Mouse (Mus musculus) MEL (cell line): Measurements from ENCODE around the gene Tsacc.
"Not testable (repeated sequence)": the region's sequence is repeated elsewhere in the genome, so short reads cannot be mapped to it uniquely, and the experiment has no call there.

ENCODE experiments used
- CHD2 ChIP-seq: IDR thresholded peaks from 2 replicates; pipeline ENCODE4 v1.6.1; 2011; ENCODE audit warnings: low read length, improper control_type of control experiment
- CTCF ChIP-seq, 3 experiments: IDR thresholded peaks in 2 of 3; conservative IDR thresholded peaks in 1 of 3; 2 replicates each; pipeline ENCODE4 v1.5.1; 2011 to 2012; ENCODE audit warnings: low read length in 3 of 3, low read depth in 2 of 3, mild to moderate bottlenecking in 2 of 3, improper control_type of control experiment in 1 of 3, inconsistent platforms in 1 of 3, mixed read lengths in 1 of 3, moderate library complexity in 1 of 3; ENCODE audit not compliant: control insufficient read depth in 1 of 3, insufficient read depth in 1 of 3, poor library complexity in 1 of 3, severe bottlenecking in 1 of 3
- JUND ChIP-seq: IDR thresholded peaks from 2 replicates; pipeline ENCODE4 v1.6.1; 2011; ENCODE audit warnings: low read depth, mild to moderate bottlenecking, improper control_type of control experiment, low read length
- MAX ChIP-seq: IDR thresholded peaks from 2 replicates; pipeline ENCODE4 v1.6.1; 2011; ENCODE audit warnings: low read length, improper control_type of control experiment
- MEF2A ChIP-seq: IDR thresholded peaks from 2 replicates; pipeline ENCODE4 v1.6.1; 2014; ENCODE audit warnings: low read depth, mild to moderate bottlenecking, inconsistent platforms, low read length, improper control_type of control experiment; ENCODE audit not compliant: poor library complexity, insufficient replicate concordance, severe bottlenecking; ENCODE audit errors: extremely low read depth
- POLR2A ChIP-seq, 2 experiments: IDR thresholded peaks; 2 replicates each; pipeline ENCODE4 v1.6.1; 2011 to 2012; ENCODE audit warnings: low read length in 2 of 2, mild to moderate bottlenecking in 2 of 2, control low read depth in 1 of 2, improper control_type of control experiment in 1 of 2, low read depth in 1 of 2, moderate library complexity in 1 of 2; ENCODE audit not compliant: control insufficient read depth in 1 of 2, insufficient read depth in 1 of 2, poor library complexity in 1 of 2
- UBTF ChIP-seq: IDR thresholded peaks from 2 replicates; pipeline ENCODE4 v1.6.1; 2012; ENCODE audit warnings: low read depth, mild to moderate bottlenecking, inconsistent platforms, low read length, improper control_type of control experiment, moderate library complexity, borderline replicate concordance; ENCODE audit not compliant: insufficient read depth

- TF ChIP-seq JUND; MAX; CTCF (IDR thresholded peaks at IDR 0.05 in 2 of 3, conservative IDR thresholded peaks at IDR 0.05 in 1 of 3; ENCODE audit: control insufficient read depth in 1 of 3, insufficient read depth in 1 of 3, low read depth in 2 of 3, low read length in 3 of 3, poor library complexity in 1 of 3, severe bottlenecking in 1 of 3); UBTF; POLR2A (IDR thresholded peaks at IDR 0.05; ENCODE audit: control insufficient read depth in 1 of 2, insufficient read depth in 1 of 2, low read depth in 1 of 2, low read length in 2 of 2, poor library complexity in 1 of 2); CHD2; MEF2A: not testable (repeated sequence)
These were observed 1.5 kb downstream of the Tsacc start for GRCm38 (mm10) chr3:88295272-88295671.
